Mouse (Mus musculus) ZHBTc4 (cell line): ENCODE data around the gene Olfr1377.
A peak's percentile ranks its signal among the peaks of the same experiment; 100 is the strongest.
"Not testable (repeated sequence)": the region's sequence is repeated elsewhere in the genome, so short reads cannot be mapped to it uniquely, and the experiment has no call there.

ENCODE experiments used
- DNase-seq: peaks from one replicate; pipeline ENCODE4 v3.0.0-alpha.2; 2011; ENCODE audit warnings: low read depth, low spot score

Gene Olfr1377

DNA sequence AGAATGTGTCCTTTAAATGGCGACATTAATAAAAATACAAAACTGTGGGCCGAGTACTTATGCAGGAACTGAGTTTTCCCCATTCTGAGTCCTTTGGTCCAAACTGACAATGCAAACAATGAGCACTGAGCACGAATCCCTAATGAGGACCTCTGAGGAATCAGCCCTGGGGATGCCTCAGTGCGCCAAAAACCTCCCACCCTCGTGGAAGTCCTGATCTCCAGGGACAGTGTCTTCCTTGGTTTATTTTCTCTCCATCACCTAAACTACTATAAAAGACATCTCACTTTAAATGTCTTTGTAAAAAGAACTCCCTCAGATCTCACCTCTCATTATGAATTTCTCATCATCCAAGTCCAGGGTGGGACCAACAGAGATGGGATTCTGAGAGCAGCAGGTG lies at the start of gene Olfr1377:
TSS of gene Olfr1377 (plus strand) at position 301 of the 400 bp plus-strand sequence.
- DNase-seq, result no peak

GRCm38 (mm10) chr11:50932040-50932439 lies 49.7 kb upstream of the Olfr1377 start:
- DNase-seq, result no peak

DNA sequence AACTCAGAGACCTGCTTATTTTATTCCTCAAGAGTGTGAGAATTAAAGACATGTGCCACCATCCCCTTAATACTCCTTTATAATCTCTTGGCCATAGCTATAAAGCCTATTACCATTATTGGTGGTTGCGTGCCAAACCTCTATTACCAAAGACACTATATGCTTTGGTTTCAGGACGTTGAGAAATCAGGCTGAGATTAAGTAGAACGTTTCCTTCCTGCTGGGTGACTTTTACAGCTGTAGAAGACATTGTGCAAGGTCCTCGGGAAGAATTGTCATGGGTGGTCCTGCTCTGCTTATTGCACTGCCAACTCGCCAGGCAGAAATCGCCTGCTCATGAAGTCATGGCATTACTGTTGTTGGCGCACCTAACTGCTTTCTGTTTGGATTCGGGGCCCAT lies 43.3 kb upstream of the Olfr1377 start:
- DNase-seq, result no peak

DNA sequence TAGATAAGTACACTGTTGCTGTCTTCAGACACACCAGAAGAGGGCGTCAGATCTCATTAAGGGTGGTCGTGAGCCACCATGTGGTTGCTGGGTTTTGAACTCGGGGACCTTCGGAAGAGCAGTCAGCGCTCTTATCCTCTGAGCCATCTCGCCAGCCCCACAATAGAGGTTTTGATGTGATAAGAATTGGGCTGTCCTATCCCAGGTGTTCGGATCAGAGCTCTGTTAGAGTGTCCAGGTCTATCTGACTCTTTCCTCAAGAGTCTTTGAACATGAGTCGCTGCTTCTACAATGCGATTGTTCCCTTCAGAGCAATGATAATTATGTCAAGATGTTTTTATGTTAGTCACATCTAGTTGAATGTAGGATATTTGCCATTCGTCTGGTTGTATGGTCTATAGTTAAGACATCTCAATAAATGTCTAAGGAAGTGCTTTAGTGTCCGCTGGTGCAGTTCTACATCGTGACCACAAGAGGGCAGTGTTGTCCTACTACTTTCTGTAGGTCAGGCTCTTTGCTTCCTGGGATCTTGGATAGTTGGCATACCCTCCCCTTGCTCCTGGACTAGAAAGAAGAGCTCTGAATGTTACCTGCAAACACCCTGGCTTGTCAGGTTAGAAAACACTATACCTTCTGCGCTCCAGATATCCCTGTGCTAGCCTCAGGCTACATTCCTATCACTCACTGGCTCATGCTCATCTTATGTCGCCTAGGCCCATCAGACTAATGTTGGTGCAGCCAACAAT lies 42.0 kb upstream of the Olfr1377 start:
- DNase-seq, result peak; percentile 76

DNA sequence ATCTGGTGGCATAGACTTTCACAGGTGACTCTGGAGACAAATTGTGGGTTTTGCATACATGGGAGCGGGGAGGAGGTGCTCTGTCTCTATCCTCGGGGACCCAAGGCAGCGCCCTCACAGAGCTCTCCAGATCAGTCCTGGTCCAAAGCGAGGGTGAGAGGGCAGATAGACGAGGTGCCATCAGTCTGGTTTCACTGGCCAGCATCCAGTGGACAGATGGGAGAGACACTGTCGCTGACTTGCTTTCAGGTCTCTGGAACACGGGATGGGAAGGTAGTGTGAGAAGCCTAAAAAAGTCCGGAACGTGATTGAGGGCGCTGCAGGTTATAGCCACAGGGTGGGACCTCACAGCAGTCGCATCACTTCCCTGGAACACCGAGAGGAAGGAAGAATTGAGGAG lies 39.4 kb upstream of the Olfr1377 start:
- no peak for DNase-seq

- DNase-seq, result no peak
Observed at GRCm38 (mm10) chr11:50943506-50943905, 38.3 kb upstream of the Olfr1377 start, which contains the start of gene 4933414I15Rik. Gene 4933414I15Rik (minus strand): TSS chr11:50943765.

- peak; percentile 40 for DNase-seq
Observed at GRCm38 (mm10) chr11:50952290-50952689, 29.5 kb upstream of the Olfr1377 start.

DNA sequence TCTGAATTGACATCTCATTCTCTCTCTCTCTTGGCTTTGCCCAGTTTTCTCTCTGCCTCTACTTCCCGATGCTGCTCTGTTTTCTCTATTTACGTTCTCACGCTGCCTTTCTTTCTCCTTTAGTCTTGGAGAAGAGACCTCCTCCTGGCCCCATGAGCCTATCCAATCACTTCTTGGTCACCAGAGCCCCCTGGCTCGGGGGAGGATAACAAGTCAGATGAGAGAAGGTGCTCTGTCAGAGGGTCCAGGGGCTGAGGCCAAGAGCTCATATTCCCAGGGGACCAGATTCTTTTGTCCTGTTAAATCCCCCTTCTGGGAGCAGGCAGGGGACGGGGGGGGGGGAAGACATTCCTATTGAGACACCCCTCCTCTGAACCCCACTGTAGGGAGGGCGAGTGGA lies 28.1 kb upstream of the Olfr1377 start, which contains the start of gene Prop1:
TSS of gene Prop1 (minus strand) at position 101 of the 400 bp plus-strand sequence.
- no peak for DNase-seq

DNA sequence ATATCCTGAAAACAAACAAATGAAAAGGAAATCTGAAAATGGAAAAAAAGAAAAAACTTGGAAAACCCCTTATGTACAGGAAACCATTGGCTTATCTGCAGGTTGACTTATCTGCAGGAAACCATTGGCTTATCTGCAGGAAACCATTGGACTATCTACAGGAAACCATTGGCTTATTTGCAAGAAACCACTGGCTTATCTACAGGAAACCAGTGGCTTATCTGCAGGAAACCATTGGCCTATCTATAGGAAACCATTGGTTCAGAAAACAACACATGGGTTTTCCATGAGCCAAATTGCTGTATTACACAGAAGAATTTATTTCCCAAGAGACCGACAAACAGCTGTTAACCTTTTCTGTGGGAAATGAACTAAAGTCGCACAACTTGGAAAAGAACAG lies 16.9 kb upstream of the Olfr1377 start:
- no peak for DNase-seq

DNA sequence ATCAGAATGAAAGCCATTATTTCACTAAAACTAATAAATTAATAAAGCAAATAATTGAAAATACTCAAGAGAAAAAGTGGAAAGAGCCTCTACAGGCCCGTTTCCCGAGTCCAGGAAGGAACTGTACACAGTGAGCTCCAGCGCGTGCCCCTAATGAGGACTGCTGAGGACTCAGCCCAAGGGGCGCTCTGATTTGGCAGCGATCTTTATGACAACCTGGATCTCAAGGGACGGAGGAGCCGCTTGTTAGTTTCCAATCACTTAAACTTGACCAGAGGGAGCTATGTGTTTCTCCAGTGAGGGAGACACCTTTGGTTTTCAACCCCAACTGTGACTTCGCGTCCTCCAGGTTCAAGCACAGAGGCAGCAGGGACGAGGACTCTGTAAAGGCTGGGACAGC lies 15.5 kb upstream of the Olfr1377 start, which contains the start of gene Olfr1378:
TSS of gene Olfr1378 (plus strand) at position 301 of the 400 bp plus-strand sequence.
- no peak for DNase-seq

DNA sequence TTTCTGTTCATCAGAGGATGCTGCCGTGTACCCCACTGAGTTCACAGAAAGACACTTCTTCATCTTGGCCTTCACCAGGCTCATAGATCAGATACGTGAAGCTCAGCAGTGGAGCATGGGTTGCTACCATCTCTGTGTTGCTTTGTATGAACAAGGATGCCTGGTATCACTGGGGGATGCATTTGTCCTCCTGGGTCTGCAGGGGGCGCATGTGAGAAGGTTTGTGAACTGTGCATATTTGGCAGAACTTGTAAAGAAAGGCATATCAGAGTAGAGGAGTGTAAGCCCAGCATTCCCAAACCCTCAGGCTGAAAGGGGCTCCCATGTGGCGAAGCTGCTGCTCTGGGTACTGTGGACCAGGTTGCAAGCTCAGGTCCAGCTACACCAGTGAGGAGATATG lies 4.6 kb upstream of the Olfr1377 start:
- peak; percentile 42 for DNase-seq

DNA sequence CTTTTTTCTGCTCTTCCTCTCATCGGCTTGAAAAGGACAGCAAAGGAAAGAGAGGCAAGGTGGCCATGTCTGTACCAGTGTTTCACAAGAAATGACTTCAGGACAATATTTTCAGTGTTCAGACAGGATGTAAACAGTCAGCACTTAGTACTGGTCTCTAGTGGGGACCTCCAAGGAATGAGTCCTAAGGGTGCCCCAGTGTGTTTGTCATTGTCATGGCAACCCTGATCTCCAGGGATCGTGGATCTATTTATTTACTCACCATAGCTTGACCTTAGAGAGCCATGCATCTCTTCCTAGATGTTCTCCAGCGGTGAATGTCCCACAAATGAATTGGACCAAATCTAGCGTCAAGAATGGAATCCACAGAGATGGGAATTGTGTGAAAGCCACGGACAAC lies 21.5 kb downstream of the Olfr1377 start, which contains the start of gene Olfr51:
TSS of gene Olfr51 (plus strand) at position 301 of the 400 bp plus-strand sequence.
- no peak for DNase-seq

GRCm38 (mm10) chr11:51011821-51012220 lies 30.1 kb downstream of the Olfr1377 start:
- DNase-seq, result no peak

GRCm38 (mm10) chr11:51013936-51014335 lies 32.2 kb downstream of the Olfr1377 start, which contains the start of gene Olfr54:
Gene Olfr54 (plus strand): TSS chr11:51014236.
- DNase-seq, result no peak

- no peak for DNase-seq
Observed at GRCm38 (mm10) chr11:51016341-51016740, 34.6 kb downstream of the Olfr1377 start.

DNA sequence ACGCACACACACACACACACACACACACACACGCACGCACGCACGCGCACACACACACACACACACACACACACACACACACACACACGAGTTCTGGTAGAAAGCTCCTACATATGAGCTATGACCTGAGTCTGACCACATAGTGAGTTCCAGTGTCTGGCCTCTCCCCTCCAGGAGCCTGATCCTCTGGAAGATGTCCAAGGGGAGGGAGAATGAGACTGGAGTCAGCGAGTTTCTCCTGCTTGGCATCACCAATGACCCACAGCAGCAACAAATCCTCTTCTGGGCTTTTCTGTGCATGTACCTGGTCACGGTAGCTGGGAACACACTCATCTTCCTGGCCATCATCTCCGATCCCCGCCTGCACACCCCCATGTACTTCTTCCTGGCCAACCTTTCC lies 45.0 kb downstream of the Olfr1377 start:
- not testable (repeated sequence) for DNase-seq

GRCm38 (mm10) chr11:51029381-51029780 lies 47.6 kb downstream of the Olfr1377 start:
- not testable (repeated sequence) for DNase-seq

DNA sequence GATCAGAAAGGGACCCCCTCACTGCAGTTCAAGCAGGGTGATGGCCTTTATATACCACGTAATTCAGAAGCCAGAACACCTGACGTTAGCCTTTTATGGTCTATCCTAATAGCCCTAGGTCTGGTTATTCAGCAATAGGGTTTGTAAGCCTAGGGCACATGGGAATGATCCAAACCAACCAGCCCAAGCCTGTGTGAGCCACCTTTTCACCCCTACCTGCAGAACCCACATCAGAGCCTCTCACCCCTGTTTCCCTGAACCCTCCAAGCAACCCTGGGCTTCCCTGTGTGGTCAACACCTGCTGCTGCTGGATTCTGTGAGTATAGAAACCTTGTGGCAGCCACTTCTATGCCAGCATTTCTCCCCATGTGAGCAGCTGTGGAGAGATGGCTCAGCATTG lies 48.5 kb downstream of the Olfr1377 start:
- DNase-seq, result no peak

- peak; percentile 64 for DNase-seq
Observed at GRCm38 (mm10) chr11:51032851-51033250, 51.1 kb downstream of the Olfr1377 start.

GRCm38 (mm10) chr11:51034141-51034540 lies 52.4 kb downstream of the Olfr1377 start:
- peak; percentile 62 for DNase-seq

- no peak for DNase-seq
Observed at GRCm38 (mm10) chr11:51035951-51036350, 54.2 kb downstream of the Olfr1377 start.
